Mouse (Mus musculus): ENCODE measurements at regions not wholly inside any gene's neighbourhood (a gene's known extent, or its start where the extent isn't known, plus 50 kb on each side); places are given as distances from the start of the nearest gene placed in this dataset.
"Not testable (repeated sequence)": the region's sequence is repeated elsewhere in the genome, so short reads cannot be mapped to it uniquely, and the experiment has no call there.

GRCm38 (mm10) chr14:90935626-90936025, 2464.4 kb upstream of the Pcdh20 start:
- DNase-seq (ENCODE audit: low spot score in 2 of 2) = not testable (repeated sequence)

- no peak for DNase-seq (ENCODE audit: low spot score in 2 of 2)
Observed at GRCm38 (mm10) chr14:90905270-90905669, 2434.1 kb upstream of the Pcdh20 start.

GRCm38 (mm10) chr14:90889738-90890137, 2418.5 kb upstream of the Pcdh20 start:
- peak in 1 of 2 experiments; percentile 10 for DNase-seq (ENCODE audit: low spot score in 2 of 2)
